Mouse (Mus musculus) forebrain, embryonic 12.5 days (tissue): Measurements from ENCODE around the gene Grip1. TPM values are rescaled to one million over a fixed set of nuclear protein-coding genes. Genes with fewer than 3 reads are reported as not detected.

Experiments used
- ATAC-seq: fragments of 200-750 bp; cut with Nextera tagmentation; 2 replicates; pipeline ENCODE4 v1.8.0; 2017; ENCODE audit warnings: moderate TSS enrichment; ENCODE audit not compliant: low FRiP score
- H3K27ac ChIP-seq: fragments of 300-500 bp; sonication (generic); 2 replicates; pipeline ENCODE4 v1.5.1; 2016; ENCODE audit warnings: mild to moderate bottlenecking
- H3K27me3 ChIP-seq: fragments of 300-500 bp; sonication (generic); 2 replicates; pipeline ENCODE4 v1.6.1; 2016; ENCODE audit warnings: mild to moderate bottlenecking
- H3K36me3 ChIP-seq: fragments of 300-500 bp; sonication (generic); replicated peaks from 2 replicates; pipeline ENCODE4 v1.6.1; 2016; ENCODE audit warnings: mild to moderate bottlenecking
- H3K4me1 ChIP-seq: fragments of 300-500 bp; sonication (generic); 2 replicates; pipeline ENCODE4 v1.6.1; 2016
- H3K4me2 ChIP-seq: fragments of 300-500 bp; sonication (generic); 2 replicates; pipeline ENCODE4 v1.6.1; 2016; ENCODE audit warnings: mild to moderate bottlenecking, moderate library complexity
- H3K4me3 ChIP-seq: fragments of 300-500 bp; sonication (generic); replicated peaks from 2 replicates; pipeline ENCODE4 v1.5.1; 2016; ENCODE audit warnings: mild to moderate bottlenecking
- H3K9ac ChIP-seq: fragments of 300-500 bp; sonication (generic); 2 replicates; pipeline ENCODE4 v1.6.1; 2016; ENCODE audit warnings: mild to moderate bottlenecking
- H3K9me3 ChIP-seq: fragments of 300-500 bp; sonication (generic); 2 replicates; pipeline ENCODE4 v1.6.1; 2016
- WGBS: fragments of 180-500 bp; shearing (Covaris S2); methylation state at CpG from one replicate; pipeline ENCODE4 v1.1.7; 2016; 5-methylcytosine and 5-hydroxymethylcytosine counted together
- polyA plus RNA-seq: library from polyadenylated mRNA; unstranded; fragments of >200 nt; fragmentation: Nextera tagmentation; extraction: Ambion mirVana; gene quantifications from 2 replicates; pipeline ENCODE4 v1.2.1, GENCODE M21; 2016

The Grip1 gene
- polyA plus RNA-seq, 1 experiment from 2014 or later: 12.5 TPM

- Histone ChIP-seq H3K9ac (no peak overlapping the region), H3K4me3 (no peak overlapping the region)
- WGBS: 67% methylated on average over 19 of the region's 19 CpGs
Observed at GRCm38 (mm10) chr10:119735011-119735992, 281.7 kb downstream of the Grip1 start.

GRCm38 (mm10) chr10:119739466-119739865, 285.8 kb downstream of the Grip1 start:
- no peak overlapping the region for H3K4me2 ChIP-seq
- no peak overlapping the region for H3K4me3 ChIP-seq
- WGBS: 91% methylated on average over 7 of the region's 7 CpGs
- no peaks in the 10 kb centered on the region for H3K27me3 ChIP-seq
- no peak overlapping the region for H3K9ac ChIP-seq
- no peak for ATAC-seq
- H3K36me3 ChIP-seq: no peaks in the 10 kb centered on the region
- H3K27ac ChIP-seq: no peak overlapping the region
- H3K4me1 ChIP-seq: peaks cover 5% of the 10 kb centered on the region; the same call in 1 of the 2 replicates
- no peaks in the 10 kb centered on the region for H3K9me3 ChIP-seq

More at GRCm38 (mm10) chr10:119735011-119735992, 281.7 kb downstream of the Grip1 start:
- no peaks in the 10 kb centered on the region for H3K9me3 ChIP-seq
- no peaks in the 10 kb centered on the region for H3K36me3 ChIP-seq
- peak; percentile 57; the same call in 1 of the 2 replicates for ATAC-seq
- H3K27me3 ChIP-seq: no peaks in the 10 kb centered on the region
- peaks cover 5% of the 10 kb centered on the region for H3K4me1 ChIP-seq
- no peak overlapping the region for H3K27ac ChIP-seq
- no peak overlapping the region for H3K4me2 ChIP-seq

- no peak for ATAC-seq
- whole genome bisulfite sequencing: 87% methylated on average over 8 of the region's 8 CpGs
- H3K36me3 ChIP-seq: no peaks in the 10 kb centered on the region
Observed at GRCm38 (mm10) chr10:119742722-119743121, 289.1 kb downstream of the Grip1 start.

GRCm38 (mm10) chr10:119752361-119752798, 298.8 kb downstream of the Grip1 start:
- WGBS: 89% methylated on average over 6 of the region's 6 CpGs
- Histone ChIP-seq H3K4me2 (no peak overlapping the region), H3K4me3 (no peak overlapping the region), H3K27me3 (no peaks in the 10 kb centered on the region), H3K27ac (no peak overlapping the region), H3K9me3 (no peaks in the 10 kb centered on the region), H3K9ac (no peak overlapping the region), H3K4me1 (peaks cover 6% of the 10 kb centered on the region), H3K36me3 (no peaks in the 10 kb centered on the region)
- ATAC-seq: no peak

More at GRCm38 (mm10) chr10:119742722-119743121, 289.1 kb downstream of the Grip1 start:
- Histone ChIP-seq H3K27ac (no peak overlapping the region), H3K4me2 (no peak overlapping the region), H3K9me3 (no peaks in the 10 kb centered on the region; the same call in 1 of the 2 replicates), H3K9ac (no peak overlapping the region), H3K4me1 (peaks cover 2% of the 10 kb centered on the region; the same call in 1 of the 2 replicates), H3K4me3 (no peak overlapping the region), H3K27me3 (no peaks in the 10 kb centered on the region)

GRCm38 (mm10) chr10:119756271-119756670, 302.6 kb downstream of the Grip1 start:
- H3K27ac ChIP-seq: no peak overlapping the region
- H3K36me3 ChIP-seq: no peaks in the 10 kb centered on the region
- H3K9me3 ChIP-seq: no peaks in the 10 kb centered on the region
- H3K9ac ChIP-seq: no peak overlapping the region
- H3K4me3 ChIP-seq: no peak overlapping the region
- no peak overlapping the region for H3K4me2 ChIP-seq
- WGBS: 94% methylated on average over 7 of the region's 7 CpGs
- no peak for ATAC-seq
- H3K27me3 ChIP-seq: no peaks in the 10 kb centered on the region
- peaks cover 7% of the 10 kb centered on the region for H3K4me1 ChIP-seq

GRCm38 (mm10) chr10:119757219-119757618, 303.6 kb downstream of the Grip1 start:
- H3K27me3 ChIP-seq: no peaks in the 10 kb centered on the region
- WGBS: 79% methylated on average over 6 of the region's 6 CpGs
- H3K4me2 ChIP-seq: no peak overlapping the region
- ATAC-seq: no peak
- no peaks in the 10 kb centered on the region for H3K36me3 ChIP-seq
- no peak overlapping the region for H3K4me3 ChIP-seq
- no peak overlapping the region for H3K27ac ChIP-seq
- no peaks in the 10 kb centered on the region for H3K9me3 ChIP-seq
- H3K4me1 ChIP-seq: peaks cover 16% of the 10 kb centered on the region
- no peak overlapping the region for H3K9ac ChIP-seq

GRCm38 (mm10) chr10:119761451-119762367, 308.1 kb downstream of the Grip1 start:
- no peak overlapping the region for H3K4me2 ChIP-seq

GRCm38 (mm10) chr10:119778871-119779270, 325.2 kb downstream of the Grip1 start:
- WGBS: 82% methylated on average over 5 of the region's 5 CpGs
- ATAC-seq: no peak
- H3K27ac ChIP-seq: no peak overlapping the region

More at GRCm38 (mm10) chr10:119761451-119762367, 308.1 kb downstream of the Grip1 start:
- H3K9ac ChIP-seq: no peak overlapping the region
- WGBS: 79% methylated on average over 33 of the region's 33 CpGs
- no peaks in the 10 kb centered on the region for H3K9me3 ChIP-seq
- peaks cover 9% of the 10 kb centered on the region for H3K4me1 ChIP-seq
- no peak overlapping the region for H3K27ac ChIP-seq
- no peaks in the 10 kb centered on the region for H3K27me3 ChIP-seq
- H3K36me3 ChIP-seq: no peaks in the 10 kb centered on the region
- H3K4me3 ChIP-seq: no peak overlapping the region
- ATAC-seq: no peak

GRCm38 (mm10) chr10:119779657-119780056, 326.0 kb downstream of the Grip1 start:
- WGBS: 88% methylated on average over 1 of the region's 1 CpGs
- Histone ChIP-seq H3K4me3 (no peak overlapping the region), H3K27me3 (no peaks in the 10 kb centered on the region), H3K9me3 (no peaks in the 10 kb centered on the region), H3K4me1 (no peaks in the 10 kb centered on the region; the same call in 1 of the 2 replicates), H3K9ac (no peak overlapping the region), H3K27ac (no peak overlapping the region), H3K4me2 (no peak overlapping the region), H3K36me3 (no peaks in the 10 kb centered on the region)
- ATAC-seq: no peak

More at GRCm38 (mm10) chr10:119778871-119779270, 325.2 kb downstream of the Grip1 start:
- Histone ChIP-seq H3K27me3 (no peaks in the 10 kb centered on the region), H3K9ac (no peak overlapping the region), H3K9me3 (no peaks in the 10 kb centered on the region), H3K4me1 (no peaks in the 10 kb centered on the region; the same call in 1 of the 2 replicates), H3K4me3 (no peak overlapping the region), H3K36me3 (no peaks in the 10 kb centered on the region), H3K4me2 (no peak overlapping the region)

GRCm38 (mm10) chr10:119790507-119790906, 336.9 kb downstream of the Grip1 start:
- Histone ChIP-seq H3K27me3 (no peaks in the 10 kb centered on the region), H3K9me3 (no peaks in the 10 kb centered on the region), H3K36me3 (no peaks in the 10 kb centered on the region), H3K9ac (no peak overlapping the region), H3K4me1 (peaks cover 6% of the 10 kb centered on the region), H3K27ac (no peak overlapping the region), H3K4me3 (no peak overlapping the region), H3K4me2 (no peak overlapping the region)
- 81% methylated on average over 1 of the region's 1 CpGs for whole genome bisulfite sequencing
- ATAC-seq: no peak

GRCm38 (mm10) chr10:119802421-119802820, 348.8 kb downstream of the Grip1 start:
- ATAC-seq: no peak
- Histone ChIP-seq H3K4me2 (no peak overlapping the region), H3K4me3 (no peak overlapping the region), H3K27ac (no peak overlapping the region), H3K9ac (no peak overlapping the region), H3K4me1 (peaks cover 16% of the 10 kb centered on the region), H3K36me3 (no peaks in the 10 kb centered on the region), H3K9me3 (no peaks in the 10 kb centered on the region), H3K27me3 (no peaks in the 10 kb centered on the region)
- WGBS: 69% methylated on average over 6 of the region's 6 CpGs
